Mouse (Mus musculus): Measurements from ENCODE around the gene Hoxd10. TPM values are rescaled to one million over a fixed set of nuclear protein-coding genes. Genes with fewer than 3 reads are reported as not detected.

Gene Hoxd10
- polyA plus RNA-seq, 1 experiment from 2014 or later: 1.6 TPM

GRCm38 (mm10) chr2:74696442-74697335, 5.0 kb downstream of the Hoxd10 start:
- no peak for ATAC-seq
- Histone ChIP-seq H3K4me1 (replicated peaks; ENCODE audit: control insufficient read depth, insufficient read depth, low read length) (0 out of 2 replicates have a peak, but pooled peaks cover 2% of the 10 kb centered on the region), H3K4me2 (replicated peaks; ENCODE audit: low read depth) (0 out of 2 replicates have a peak overlapping the region, but pooled peaks have one; percentile 17), H3K9ac (ENCODE audit: low read depth, low read length) (no peak overlapping the region), H3K4me3 (ENCODE audit: low read depth, low read length) (peak overlapping the region; percentile 45; the same call in 1 of the 2 replicates), H3K27ac (ENCODE audit: low read depth, low read length) (no peak overlapping the region), H3K36me3 (ENCODE audit: control insufficient read depth, insufficient read depth) (no peaks in the 10 kb centered on the region), H3K9me3 (ENCODE audit: control insufficient read depth) (no peaks in the 10 kb centered on the region), H3K27me3 (replicated peaks; ENCODE audit: control insufficient read depth, insufficient read depth, low read length) (peaks cover 100% of the 10 kb centered on the region)
- no peak for TF ChIP-seq CTCF (IDR thresholded peaks at IDR 0.05; ENCODE audit: low read depth)
- WGBS: 6% methylated on average over 34 of the region's 34 CpGs

- ATAC-seq: peak; percentile 49; the same call in 1 of the 2 replicates
- peaks cover 98% of the 10 kb centered on the region for H3K27me3 ChIP-seq (replicated peaks; ENCODE audit: control insufficient read depth, insufficient read depth, low read length)
Observed at GRCm38 (mm10) chr2:74697567-74698121, 5.9 kb downstream of the Hoxd10 start, which contains the start of gene Hoxd9. Gene Hoxd9, plus strand, starts transcription at chr2:74697727.

GRCm38 (mm10) chr2:74698201-74699052, 6.7 kb downstream of the Hoxd10 start:
- Histone ChIP-seq H3K9me3 (ENCODE audit: control insufficient read depth) (no peaks in the 10 kb centered on the region), H3K36me3 (ENCODE audit: control insufficient read depth, insufficient read depth) (no peaks in the 10 kb centered on the region), H3K4me3 (ENCODE audit: low read depth, low read length) (peak overlapping the region; percentile 45), H3K27ac (ENCODE audit: low read depth, low read length) (no peak overlapping the region), H3K4me2 (replicated peaks; ENCODE audit: low read depth) (peak overlapping the region; percentile 65), H3K9ac (ENCODE audit: low read depth, low read length) (peak overlapping the region; percentile 40; the same call in 1 of the 2 replicates), H3K4me1 (replicated peaks; ENCODE audit: control insufficient read depth, insufficient read depth, low read length) (0 out of 2 replicates have a peak, but pooled peaks cover 2% of the 10 kb centered on the region), H3K27me3 (replicated peaks; ENCODE audit: control insufficient read depth, insufficient read depth, low read length) (peaks cover 98% of the 10 kb centered on the region)
- no peak for ATAC-seq
- no peak for TF ChIP-seq CTCF (IDR thresholded peaks at IDR 0.05; ENCODE audit: low read depth)
- WGBS: under 1% methylated on average over 81 of the region's 86 CpGs

More at GRCm38 (mm10) chr2:74697567-74698121, 5.9 kb downstream of the Hoxd10 start, which contains the start of gene Hoxd9:
- Histone ChIP-seq H3K4me1 (replicated peaks; ENCODE audit: control insufficient read depth, insufficient read depth, low read length) (0 out of 2 replicates have a peak, but pooled peaks cover 2% of the 10 kb centered on the region), H3K4me3 (ENCODE audit: low read depth, low read length) (peak within 1 kb of the TSS; percentile 45), H3K4me2 (replicated peaks; ENCODE audit: low read depth) (peak within 1 kb of the TSS; percentile 65), H3K27ac (ENCODE audit: low read depth, low read length) (no peak within 1 kb of the TSS), H3K9ac (ENCODE audit: low read depth, low read length) (peak within 1 kb of the TSS; percentile 40; the same call in 1 of the 2 replicates), H3K9me3 (ENCODE audit: control insufficient read depth) (no peaks in the 10 kb centered on the region), H3K36me3 (ENCODE audit: control insufficient read depth, insufficient read depth) (no peaks in the 10 kb centered on the region)
- peak; percentile 39; the same call in 1 of the 2 replicates for TF ChIP-seq CTCF (IDR thresholded peaks at IDR 0.05; ENCODE audit: low read depth)
- WGBS: under 1% methylated on average over 43 of the region's 43 CpGs

GRCm38 (mm10) chr2:74699053-74699430, 7.3 kb downstream of the Hoxd10 start:
- no peaks in the 10 kb centered on the region for H3K9me3 ChIP-seq (ENCODE audit: control insufficient read depth)
- no peak for TF ChIP-seq CTCF (IDR thresholded peaks at IDR 0.05; ENCODE audit: low read depth)
- no peak overlapping the region for H3K27ac ChIP-seq (ENCODE audit: low read depth, low read length)
- H3K4me2 ChIP-seq (replicated peaks; ENCODE audit: low read depth): peak overlapping the region; percentile 65
- peaks cover 98% of the 10 kb centered on the region for H3K27me3 ChIP-seq (replicated peaks; ENCODE audit: control insufficient read depth, insufficient read depth, low read length)
- ATAC-seq: no peak
- no peaks in the 10 kb centered on the region for H3K36me3 ChIP-seq (ENCODE audit: control insufficient read depth, insufficient read depth)
- H3K9ac ChIP-seq (ENCODE audit: low read depth, low read length): no peak overlapping the region; the same call in 1 of the 2 replicates
- H3K4me1 ChIP-seq (replicated peaks; ENCODE audit: control insufficient read depth, insufficient read depth, low read length): 0 out of 2 replicates have a peak, but pooled peaks cover 2% of the 10 kb centered on the region
- 4% methylated on average over 17 of the region's 17 CpGs for WGBS
- H3K4me3 ChIP-seq (ENCODE audit: low read depth, low read length): peak overlapping the region; percentile 45

GRCm38 (mm10) chr2:74699664-74700545, 8.2 kb downstream of the Hoxd10 start:
- H3K36me3 ChIP-seq (ENCODE audit: control insufficient read depth, insufficient read depth): no peaks in the 10 kb centered on the region
- 0 out of 2 replicates have a peak, but pooled peaks cover 2% of the 10 kb centered on the region for H3K4me1 ChIP-seq (replicated peaks; ENCODE audit: control insufficient read depth, insufficient read depth, low read length)
- H3K9me3 ChIP-seq (ENCODE audit: control insufficient read depth): no peaks in the 10 kb centered on the region
- H3K27me3 ChIP-seq (replicated peaks; ENCODE audit: control insufficient read depth, insufficient read depth, low read length): peaks cover 98% of the 10 kb centered on the region
- H3K4me3 ChIP-seq (ENCODE audit: low read depth, low read length): peak overlapping the region; percentile 9; the same call in 1 of the 2 replicates
- no peak overlapping the region for H3K9ac ChIP-seq (ENCODE audit: low read depth, low read length)
- H3K27ac ChIP-seq (ENCODE audit: low read depth, low read length): no peak overlapping the region
- WGBS: 15% methylated on average over 23 of the region's 23 CpGs
- no peak for TF ChIP-seq CTCF (IDR thresholded peaks at IDR 0.05; ENCODE audit: low read depth)
- ATAC-seq: no peak
- 0 out of 2 replicates have a peak overlapping the region, but pooled peaks have one; percentile 3 for H3K4me2 ChIP-seq (replicated peaks; ENCODE audit: low read depth)
